Mouse (Mus musculus) cortical plate, adult 2 months (tissue): ENCODE measurements around the gene Sdhc. TPM values are rescaled to one million over a fixed set of nuclear protein-coding genes. Genes with fewer than 3 reads are reported as not detected.

Source experiments
- H3K27ac ChIP-seq: fragments of 200-500 bp; 2 replicates; pipeline ENCODE4 v1.5.1; 2012; ENCODE audit warnings: low read length, control low read depth, inconsistent platforms; ENCODE audit not compliant: insufficient read depth
- H3K4me1 ChIP-seq: fragments of 200-500 bp; 2 replicates; pipeline ENCODE4 v1.6.1; 2011; ENCODE audit warnings: low read length; ENCODE audit not compliant: control insufficient read depth, insufficient read depth
- H3K4me3 ChIP-seq: fragments of 200-500 bp; 2 replicates; pipeline ENCODE4 v1.5.1; 2011; ENCODE audit warnings: mild to moderate bottlenecking, low read length, control low read depth; ENCODE audit not compliant: insufficient read depth
- CTCF ChIP-seq: fragments of 200-500 bp; IDR thresholded peaks from 2 replicates; pipeline ENCODE4 v1.5.1; 2011; ENCODE audit warnings: mild to moderate bottlenecking, control low read depth, low read length; ENCODE audit not compliant: insufficient read depth; ENCODE audit errors: extremely low read depth
- POLR2A ChIP-seq: fragments of 200-500 bp; IDR thresholded peaks from 2 replicates; pipeline ENCODE4 v1.6.1; 2011; ENCODE audit warnings: mild to moderate bottlenecking, low read length, control low read depth; ENCODE audit not compliant: insufficient read depth; ENCODE audit errors: extremely low read depth
- polyA plus RNA-seq: library from polyadenylated mRNA; depleted of rRNA; stranded (reverse); fragments of >200 nt; gene quantifications from 2 replicates; pipeline ENCODE4 v1.2.3, GENCODE M21; 2012

The Sdhc gene
- polyA plus RNA-seq, 1 experiment, result 242 TPM

DNA sequence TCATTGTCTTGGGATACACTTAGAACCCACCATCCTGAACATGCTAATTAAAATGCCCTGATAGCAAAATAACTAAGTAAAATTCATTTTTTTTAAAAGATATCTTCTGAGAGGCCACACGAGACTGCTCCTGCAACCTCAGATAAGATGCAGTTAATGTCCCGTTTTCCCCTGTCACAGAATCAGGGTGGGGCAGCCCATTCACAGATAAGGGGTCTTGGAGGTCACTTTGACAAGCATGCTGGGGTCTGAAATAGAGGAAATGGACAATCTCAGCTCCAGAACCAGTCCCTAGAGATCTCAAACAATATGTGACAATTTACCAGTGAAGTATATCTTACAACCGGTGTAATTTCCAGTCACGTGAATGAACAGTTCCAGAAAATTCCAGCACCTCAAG, 34.1 kb downstream of the Sdhc start:
- H3K4me1 ChIP-seq, result no peaks in the 10 kb centered on the region; the same call in 1 of the 2 replicates
- no peak overlapping the region for H3K4me3 ChIP-seq
- no peak overlapping the region for H3K27ac ChIP-seq
- TF ChIP-seq POLR2A (no peak), CTCF (no peak)

DNA sequence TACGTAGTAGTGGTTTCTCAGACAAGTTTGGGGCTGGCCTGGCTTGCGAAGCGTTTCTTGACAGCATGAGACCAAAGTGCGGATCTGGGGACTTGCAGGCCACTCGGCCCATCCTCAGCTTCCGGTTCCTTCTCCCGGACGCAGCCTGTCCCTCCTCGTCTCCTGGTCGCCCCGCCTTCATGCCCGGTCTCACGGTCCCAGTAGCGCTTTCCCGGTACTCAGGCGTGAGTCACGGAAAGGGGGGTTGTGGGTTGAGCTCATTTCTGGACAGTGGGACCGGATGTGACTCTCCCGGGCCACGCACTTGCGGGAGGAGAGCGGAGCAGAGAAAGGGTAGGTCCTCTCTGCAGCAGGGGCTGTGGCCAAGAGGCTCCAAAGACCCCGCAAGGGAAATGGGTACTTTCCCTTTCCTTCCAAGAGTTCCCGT, 36.5 kb downstream of the Sdhc start, which contains the start of gene Cfap126:
Gene Cfap126, plus strand, starts transcription at position 46 of the 427 bp plus-strand sequence.
- H3K27ac ChIP-seq, result 0 out of 2 replicates have a peak within 1 kb of the TSS, but pooled peaks have one; percentile 26
- H3K4me1 ChIP-seq, result no peaks in the 10 kb centered on the region; the same call in 1 of the 2 replicates
- peak; percentile 39; the same call in 1 of the 2 replicates for TF ChIP-seq POLR2A
- TF ChIP-seq CTCF, result no peak
- H3K4me3 ChIP-seq, result peak within 1 kb of the TSS; percentile 50

DNA sequence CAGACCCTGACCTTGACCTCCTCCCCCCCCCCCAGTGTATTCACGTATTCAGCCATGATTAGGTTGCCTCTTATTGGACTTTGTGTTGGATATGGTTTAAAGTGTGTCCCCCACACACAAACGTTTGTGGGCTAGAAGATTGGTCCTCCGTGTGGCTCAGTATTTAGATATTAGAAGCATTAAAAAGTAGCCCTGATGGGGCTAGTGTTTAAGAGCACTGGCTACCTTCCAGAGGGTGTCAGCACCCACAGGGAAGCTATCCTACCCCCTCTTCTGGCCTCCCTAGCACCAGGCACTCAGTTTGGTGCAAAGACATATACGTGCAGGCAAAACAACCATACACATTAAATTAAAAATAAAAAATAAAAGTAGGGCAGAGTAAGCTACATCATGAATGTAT, 37.4 kb downstream of the Sdhc start:
- H3K4me3 ChIP-seq, result no peak overlapping the region; the same call in 1 of the 2 replicates
- H3K27ac ChIP-seq, result no peak overlapping the region
- TF ChIP-seq CTCF (no peak), POLR2A (no peak)
- H3K4me1 ChIP-seq, result no peaks in the 10 kb centered on the region; the same call in 1 of the 2 replicates

DNA sequence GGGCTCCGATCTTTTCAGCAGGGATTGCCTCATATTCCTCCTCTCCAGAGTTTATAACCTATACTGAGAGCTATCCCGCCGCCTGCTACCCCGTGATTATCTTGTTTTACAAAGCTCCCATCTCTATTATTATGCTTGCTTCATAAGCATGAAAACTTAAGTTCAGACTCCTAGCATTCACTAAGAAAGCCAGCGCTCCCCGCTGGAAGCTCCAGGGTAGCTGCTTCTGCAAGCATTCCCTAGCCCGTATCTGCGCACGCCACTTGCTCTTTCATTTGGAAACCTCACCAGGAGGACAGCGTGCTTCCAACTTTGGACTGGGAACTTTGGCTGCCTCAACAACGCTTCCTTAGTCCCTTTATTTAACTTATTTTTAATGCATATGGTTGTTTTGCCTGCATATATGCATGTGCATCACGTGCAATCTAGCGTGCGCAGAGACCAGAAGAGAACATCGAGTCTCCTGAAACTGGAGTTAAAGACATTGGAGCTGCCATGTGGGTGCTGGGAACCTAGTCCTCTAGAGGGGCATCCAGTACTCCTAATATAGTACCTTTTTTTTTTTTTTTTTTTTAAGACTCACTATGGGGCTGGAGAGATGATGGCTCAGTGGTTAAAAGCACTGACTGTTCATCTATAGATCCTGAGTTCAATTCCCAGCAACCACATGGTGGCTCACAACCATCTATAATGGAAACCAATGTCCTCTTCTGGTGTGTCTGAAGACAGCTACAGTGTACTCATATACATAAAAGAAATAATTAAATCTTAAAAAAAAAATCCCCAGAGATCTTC, 38.4 kb downstream of the Sdhc start:
- TF ChIP-seq CTCF, result no peak
- TF ChIP-seq POLR2A, result no peak
- H3K27ac ChIP-seq, result 0 out of 2 replicates have a peak overlapping the region, but pooled peaks have one; percentile 14
- no peaks in the 10 kb centered on the region; the same call in 1 of the 2 replicates for H3K4me1 ChIP-seq
- H3K4me3 ChIP-seq, result peak overlapping the region; percentile 42

DNA sequence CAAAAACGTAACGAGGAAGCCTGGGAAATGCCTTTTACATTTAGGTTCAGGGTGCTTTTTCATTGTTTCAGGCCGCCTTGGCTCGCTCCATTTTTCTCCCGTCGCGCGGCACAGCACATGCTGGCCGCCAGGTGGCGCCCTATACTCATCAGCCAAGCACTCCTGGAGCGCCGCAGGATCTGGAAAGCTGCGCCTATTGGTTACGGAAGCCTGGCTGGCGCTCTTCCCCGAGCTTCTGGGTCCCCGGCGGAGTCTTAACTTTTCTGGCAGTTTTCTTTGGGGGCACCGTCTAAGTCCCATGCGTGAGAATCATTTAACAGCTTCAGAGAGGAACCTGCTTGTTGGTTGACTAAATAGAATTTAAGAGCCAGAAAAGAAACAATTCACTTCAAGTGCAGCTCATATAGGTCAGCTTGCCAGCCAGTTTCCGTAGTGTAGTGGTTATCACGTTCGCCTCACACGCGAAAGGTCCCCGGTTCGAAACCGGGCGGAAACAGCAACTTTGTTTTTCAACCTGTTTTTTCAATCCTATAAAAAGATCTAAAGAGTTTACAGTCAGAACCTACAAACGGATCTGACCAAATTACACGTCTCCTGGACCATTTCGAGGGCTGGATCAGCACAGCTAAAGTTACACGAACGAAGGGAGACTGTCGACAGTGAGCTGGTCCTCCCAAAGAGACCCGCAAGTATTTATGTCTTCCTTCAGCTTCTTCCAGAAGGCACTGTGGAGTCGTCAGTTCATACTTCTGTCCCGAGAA, 39.2 kb downstream of the Sdhc start:
- peak overlapping the region; percentile 42 for H3K4me3 ChIP-seq
- TF ChIP-seq CTCF (peak; percentile 86), POLR2A (no peak)
- H3K27ac ChIP-seq, result 0 out of 2 replicates have a peak overlapping the region, but pooled peaks have one; percentile 14
- no peaks in the 10 kb centered on the region; the same call in 1 of the 2 replicates for H3K4me1 ChIP-seq

DNA sequence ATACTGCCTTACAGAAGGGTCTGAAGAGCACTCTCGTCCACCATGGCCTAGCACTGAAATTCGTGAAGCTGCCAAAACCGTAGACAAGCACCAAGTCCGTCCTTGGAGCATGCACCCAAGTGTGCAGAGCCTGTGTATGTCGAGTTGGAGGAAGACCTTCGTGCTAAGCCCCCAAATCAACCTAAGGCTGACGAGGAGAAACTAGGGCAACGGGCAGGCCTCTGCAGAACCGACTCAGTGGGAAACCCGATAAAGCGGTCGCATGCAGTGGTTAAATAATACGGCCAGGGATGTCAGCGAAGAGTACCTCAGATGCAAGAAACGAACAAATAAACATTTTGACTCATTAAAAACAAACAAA, 39.8 kb downstream of the Sdhc start:
- H3K4me3 ChIP-seq, result peak overlapping the region; percentile 42
- H3K27ac ChIP-seq, result no peak overlapping the region
- no peaks in the 10 kb centered on the region; the same call in 1 of the 2 replicates for H3K4me1 ChIP-seq
- TF ChIP-seq CTCF, result no peak
- no peak for TF ChIP-seq POLR2A

DNA sequence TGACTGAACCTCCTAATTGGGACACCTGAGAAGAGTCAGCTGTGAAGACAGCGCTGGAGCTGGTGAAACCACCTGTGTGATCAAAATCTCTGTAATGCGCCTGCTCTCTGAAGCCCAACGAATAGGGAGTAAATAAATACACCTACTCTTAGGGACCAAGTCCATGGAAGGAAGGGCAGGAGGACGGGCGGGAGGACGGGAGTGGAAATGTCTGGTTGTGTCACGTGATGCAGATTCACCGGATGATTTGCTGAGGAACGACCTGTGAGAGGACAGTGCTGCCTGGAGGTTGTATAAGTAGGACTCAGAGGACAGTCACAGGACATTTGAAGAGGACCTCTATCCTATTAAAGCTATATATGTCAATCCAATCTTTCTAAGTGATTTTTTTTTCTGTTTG, 40.8 kb downstream of the Sdhc start:
- no peak overlapping the region for H3K4me3 ChIP-seq
- TF ChIP-seq POLR2A (no peak), CTCF (no peak)
- no peak overlapping the region for H3K27ac ChIP-seq
- no peaks in the 10 kb centered on the region; the same call in 1 of the 2 replicates for H3K4me1 ChIP-seq

DNA sequence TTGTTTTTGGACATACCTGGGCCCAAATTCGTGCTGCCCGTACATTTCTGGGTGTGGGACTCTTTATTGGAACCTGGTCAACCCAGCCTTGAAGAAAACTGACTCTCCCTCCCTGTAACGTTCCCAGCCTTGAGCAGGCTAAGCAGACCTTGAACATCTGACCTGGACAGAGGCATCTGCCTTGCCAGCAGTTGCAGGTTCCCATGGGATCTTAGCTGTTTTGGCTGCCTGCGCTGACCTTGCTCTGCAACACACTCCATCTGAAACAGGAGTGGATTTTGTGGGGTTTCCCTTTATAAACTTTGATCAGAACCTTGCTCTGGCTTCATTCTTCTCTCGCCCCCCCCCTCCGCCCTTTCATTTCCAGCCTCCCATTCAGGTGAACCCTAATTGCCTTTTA, 45.2 kb downstream of the Sdhc start:
- H3K27ac ChIP-seq, result no peak overlapping the region
- H3K4me1 ChIP-seq, result no peaks in the 10 kb centered on the region
- TF ChIP-seq POLR2A (no peak), CTCF (no peak)
- H3K4me3 ChIP-seq, result no peak overlapping the region

DNA sequence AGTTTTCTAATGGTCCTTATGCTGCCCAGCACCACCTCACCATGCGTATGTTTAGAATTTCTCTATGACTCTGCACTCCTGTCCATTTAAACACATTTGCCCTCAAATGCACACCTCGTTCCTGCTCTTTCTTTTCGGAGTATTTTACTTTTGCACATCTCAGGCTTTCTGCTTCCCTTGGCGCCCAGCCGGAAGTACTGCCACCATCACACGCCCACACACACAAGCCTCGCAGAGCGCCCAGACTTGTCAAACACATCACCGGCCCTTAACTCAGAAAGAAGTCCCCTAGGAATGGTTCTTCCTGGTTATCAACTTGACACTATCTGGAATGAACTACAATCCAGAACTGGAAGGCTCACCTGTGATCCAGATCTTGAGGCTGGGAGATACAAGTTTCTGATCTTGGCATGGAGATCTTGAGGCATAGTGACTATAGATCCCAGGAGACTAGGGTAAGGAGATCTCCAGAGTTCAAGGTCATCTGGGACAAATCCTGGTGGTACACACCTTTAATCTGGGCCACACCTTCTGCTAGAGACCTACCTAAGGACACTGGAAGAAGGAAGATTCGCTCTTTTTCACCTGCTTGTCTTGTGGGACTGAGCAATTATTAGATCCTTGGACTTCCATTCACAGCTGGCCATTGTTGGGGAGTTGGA, 47.1 kb downstream of the Sdhc start:
- Histone ChIP-seq H3K27ac (no peak overlapping the region), H3K4me1 (no peaks in the 10 kb centered on the region), H3K4me3 (no peak overlapping the region; the same call in 1 of the 2 replicates)
- TF ChIP-seq CTCF (no peak), POLR2A (no peak)
